Mouse (Mus musculus): Measurements from ENCODE around the gene Prss23. TPM values are rescaled to one million over a fixed set of nuclear protein-coding genes. Genes with fewer than 3 reads are reported as not detected.

Gene Prss23
- polyA plus RNA-seq, 1 experiment from 2014 or later: 15.5 TPM

GRCm38 (mm10) chr7:89554068-89554467, 27.1 kb upstream of the Prss23 start:
- no peaks in the 10 kb centered on the region for H3K9me3 ChIP-seq (replicated peaks)
- H3K4me1 ChIP-seq: no peaks in the 10 kb centered on the region
- WGBS: 38% methylated on average over 1 of the region's 1 CpGs
- no peak overlapping the region for H3K27ac ChIP-seq (replicated peaks)
- ATAC-seq (ENCODE audit: low FRiP score): no peak
- no peak overlapping the region for H3K4me2 ChIP-seq
- H3K9ac ChIP-seq (replicated peaks): no peak overlapping the region
- no peaks in the 10 kb centered on the region for H3K36me3 ChIP-seq
- no peaks in the 10 kb centered on the region for H3K27me3 ChIP-seq (replicated peaks)
- H3K4me3 ChIP-seq (replicated peaks): no peak overlapping the region

- Histone ChIP-seq H3K27ac (replicated peaks) (no peak overlapping the region), H3K4me1 (no peaks in the 10 kb centered on the region), H3K9ac (replicated peaks) (no peak overlapping the region), H3K27me3 (replicated peaks) (no peaks in the 10 kb centered on the region), H3K4me2 (no peak overlapping the region), H3K36me3 (no peaks in the 10 kb centered on the region), H3K9me3 (replicated peaks) (no peaks in the 10 kb centered on the region), H3K4me3 (replicated peaks) (no peak overlapping the region)
- 94% methylated on average over 2 of the region's 2 CpGs for WGBS
- ATAC-seq (ENCODE audit: low FRiP score): no peak
Measured at GRCm38 (mm10) chr7:89540976-89541375, 14.0 kb upstream of the Prss23 start.

- WGBS: 81% methylated on average over 6 of the region's 6 CpGs
- no peaks in the 10 kb centered on the region for H3K27me3 ChIP-seq (replicated peaks)
- no peak overlapping the region for H3K27ac ChIP-seq (replicated peaks)
- no peaks in the 10 kb centered on the region for H3K36me3 ChIP-seq
- ATAC-seq (ENCODE audit: low FRiP score): no peak
- H3K4me1 ChIP-seq: no peaks in the 10 kb centered on the region
- H3K9me3 ChIP-seq (replicated peaks): no peaks in the 10 kb centered on the region
- no peak overlapping the region for H3K4me3 ChIP-seq (replicated peaks)
- no peak overlapping the region for H3K9ac ChIP-seq (replicated peaks)
- H3K4me2 ChIP-seq: no peak overlapping the region
Measured at GRCm38 (mm10) chr7:89539391-89539790, 12.4 kb upstream of the Prss23 start.

- no peak overlapping the region for H3K4me3 ChIP-seq (replicated peaks)
- H3K4me1 ChIP-seq: no peaks in the 10 kb centered on the region
- H3K27ac ChIP-seq (replicated peaks): no peak overlapping the region
- no peak for ATAC-seq (ENCODE audit: low FRiP score)
- no peaks in the 10 kb centered on the region for H3K9me3 ChIP-seq (replicated peaks)
- H3K9ac ChIP-seq (replicated peaks): no peak overlapping the region
- WGBS: 86% methylated on average over 4 of the region's 4 CpGs
- H3K4me2 ChIP-seq: no peak overlapping the region
- H3K27me3 ChIP-seq (replicated peaks): no peaks in the 10 kb centered on the region
- no peaks in the 10 kb centered on the region for H3K36me3 ChIP-seq
Measured at GRCm38 (mm10) chr7:89527430-89527856, 456 bp upstream of the Prss23 start.

GRCm38 (mm10) chr7:89523816-89524215, 3.2 kb downstream of the Prss23 start:
- Histone ChIP-seq H3K9me3 (replicated peaks) (no peaks in the 10 kb centered on the region), H3K36me3 (no peaks in the 10 kb centered on the region), H3K4me1 (no peaks in the 10 kb centered on the region), H3K27me3 (replicated peaks) (no peaks in the 10 kb centered on the region), H3K9ac (replicated peaks) (no peak overlapping the region), H3K4me3 (replicated peaks) (no peak overlapping the region), H3K27ac (replicated peaks) (no peak overlapping the region), H3K4me2 (no peak overlapping the region)
- WGBS: 98% methylated on average over 4 of the region's 4 CpGs
- ATAC-seq (ENCODE audit: low FRiP score): no peak

- Histone ChIP-seq H3K9me3 (replicated peaks) (no peaks in the 10 kb centered on the region), H3K4me2 (no peak overlapping the region), H3K4me3 (replicated peaks) (no peak overlapping the region), H3K9ac (replicated peaks) (no peak overlapping the region), H3K27me3 (replicated peaks) (no peaks in the 10 kb centered on the region), H3K36me3 (no peaks in the 10 kb centered on the region), H3K27ac (replicated peaks) (no peak overlapping the region), H3K4me1 (peaks cover 7% of the 10 kb centered on the region)
- WGBS: 79% methylated on average over 10 of the region's 10 CpGs
- no peak for ATAC-seq (ENCODE audit: low FRiP score)
Measured at GRCm38 (mm10) chr7:89522170-89522569, 4.8 kb downstream of the Prss23 start.

GRCm38 (mm10) chr7:89517460-89518390, 9.3 kb downstream of the Prss23 start:
- Histone ChIP-seq H3K4me1 (peaks cover 15% of the 10 kb centered on the region), H3K4me3 (replicated peaks) (peak overlapping the region; percentile 67), H3K4me2 (peak overlapping the region; percentile 99), H3K27me3 (replicated peaks) (0 out of 2 replicates have a peak, but pooled peaks cover 3% of the 10 kb centered on the region), H3K27ac (replicated peaks) (no peak overlapping the region), H3K9ac (replicated peaks) (peak overlapping the region; percentile 64), H3K9me3 (replicated peaks) (no peaks in the 10 kb centered on the region), H3K36me3 (no peaks in the 10 kb centered on the region)
- WGBS: 1% methylated on average over 44 of the region's 61 CpGs
- ATAC-seq (ENCODE audit: low FRiP score): peak; percentile 89

GRCm38 (mm10) chr7:89516551-89517459, 10.2 kb downstream of the Prss23 start:
- H3K9me3 ChIP-seq (replicated peaks): no peaks in the 10 kb centered on the region
- 0 out of 2 replicates have a peak, but pooled peaks cover 3% of the 10 kb centered on the region for H3K27me3 ChIP-seq (replicated peaks)
- H3K9ac ChIP-seq (replicated peaks): peak overlapping the region; percentile 64
- peak overlapping the region; percentile 67 for H3K4me3 ChIP-seq (replicated peaks)
- H3K4me1 ChIP-seq: peaks cover 15% of the 10 kb centered on the region
- H3K27ac ChIP-seq (replicated peaks): no peak overlapping the region
- WGBS: 7% methylated on average over 32 of the region's 32 CpGs
- no peaks in the 10 kb centered on the region for H3K36me3 ChIP-seq
- no peak; the same call in 1 of the 2 replicates for ATAC-seq (ENCODE audit: low FRiP score)
- peak overlapping the region; percentile 99 for H3K4me2 ChIP-seq

- no peak overlapping the region for H3K27ac ChIP-seq (replicated peaks)
- no peak for ATAC-seq (ENCODE audit: low FRiP score)
- WGBS: 43% methylated on average over 4 of the region's 4 CpGs
Measured at GRCm38 (mm10) chr7:89511921-89512514, 15.0 kb downstream of the Prss23 start.

GRCm38 (mm10) chr7:89508672-89509071, 18.3 kb downstream of the Prss23 start:
- Histone ChIP-seq H3K27me3 (replicated peaks) (no peaks in the 10 kb centered on the region), H3K4me1 (no peaks in the 10 kb centered on the region), H3K4me2 (no peak overlapping the region), H3K9me3 (replicated peaks) (no peaks in the 10 kb centered on the region), H3K4me3 (replicated peaks) (no peak overlapping the region), H3K9ac (replicated peaks) (no peak overlapping the region), H3K36me3 (no peaks in the 10 kb centered on the region), H3K27ac (replicated peaks) (no peak overlapping the region)
- no peak for ATAC-seq (ENCODE audit: low FRiP score)
- 67% methylated on average over 4 of the region's 4 CpGs for WGBS

More at GRCm38 (mm10) chr7:89511921-89512514, 15.0 kb downstream of the Prss23 start:
- no peaks in the 10 kb centered on the region for H3K9me3 ChIP-seq (replicated peaks)
- no peak overlapping the region for H3K4me2 ChIP-seq
- H3K9ac ChIP-seq (replicated peaks): no peak overlapping the region
- no peak overlapping the region for H3K4me3 ChIP-seq (replicated peaks)
- H3K27me3 ChIP-seq (replicated peaks): 0 out of 2 replicates have a peak, but pooled peaks cover 3% of the 10 kb centered on the region
- peaks cover 6% of the 10 kb centered on the region for H3K4me1 ChIP-seq
- no peaks in the 10 kb centered on the region for H3K36me3 ChIP-seq

Measured in neural tube, embryonic 15.5 days (tissue).